Mouse (Mus musculus): Measurements from ENCODE around the gene Olfr675. TPM values are rescaled to one million over a fixed set of nuclear protein-coding genes. Genes with fewer than 3 reads are reported as not detected.

The Olfr675 gene
- polyA plus RNA-seq, 1 experiment from 2014 or later = not detected

Other genes starting within 250 kb of the Olfr675 start
- not detected in 2 replicates for gene Usp17lb, start 185.9 kb downstream of the Olfr675 start, polyA plus RNA-seq (2014; fragmentation: Nextera tagmentation; extraction: Ambion mirVana)
- gene Usp17la, start 171.5 kb downstream of the Olfr675 start, polyA plus RNA-seq (2014; fragmentation: Nextera tagmentation; extraction: Ambion mirVana) = not detected in 2 replicates
- gene Olfr665, start 150.4 kb downstream of the Olfr675 start, polyA plus RNA-seq (2014; fragmentation: Nextera tagmentation; extraction: Ambion mirVana) = not detected in 2 replicates
- not detected in 2 replicates for gene Olfr666, start 132.5 kb downstream of the Olfr675 start, polyA plus RNA-seq (2014; fragmentation: Nextera tagmentation; extraction: Ambion mirVana)
- not detected in 2 replicates for gene Olfr667, start 107.0 kb downstream of the Olfr675 start, polyA plus RNA-seq (2014; fragmentation: Nextera tagmentation; extraction: Ambion mirVana)
- gene Olfr668, start 100.4 kb downstream of the Olfr675 start, polyA plus RNA-seq (2014; fragmentation: Nextera tagmentation; extraction: Ambion mirVana) = not detected in 2 replicates
- gene Olfr669, start 94.2 kb downstream of the Olfr675 start, polyA plus RNA-seq (2014; fragmentation: Nextera tagmentation; extraction: Ambion mirVana) = not detected in 2 replicates
- not detected in 2 replicates for gene Olfr670, start 65.8 kb downstream of the Olfr675 start, polyA plus RNA-seq (2014; fragmentation: Nextera tagmentation; extraction: Ambion mirVana)
- not detected in 2 replicates for gene Olfr671, start 49.3 kb downstream of the Olfr675 start, polyA plus RNA-seq (2014; fragmentation: Nextera tagmentation; extraction: Ambion mirVana)
- not detected in 2 replicates for gene Olfr672, start 26.4 kb downstream of the Olfr675 start, polyA plus RNA-seq (2014; fragmentation: Nextera tagmentation; extraction: Ambion mirVana)
- gene Olfr676, start 4.2 kb upstream of the Olfr675 start, polyA plus RNA-seq (2014; fragmentation: Nextera tagmentation; extraction: Ambion mirVana) = not detected in 2 replicates
- not detected in 2 replicates for gene Olfr677, start 22.9 kb upstream of the Olfr675 start, polyA plus RNA-seq (2014; fragmentation: Nextera tagmentation; extraction: Ambion mirVana)
- not detected in 2 replicates for gene Olfr678, start 36.0 kb upstream of the Olfr675 start, polyA plus RNA-seq (2014; fragmentation: Nextera tagmentation; extraction: Ambion mirVana)
- gene Olfr679, start 52.7 kb upstream of the Olfr675 start, polyA plus RNA-seq (2014; fragmentation: Nextera tagmentation; extraction: Ambion mirVana) = not detected in 2 replicates
- gene Olfr680-ps1, start 64.4 kb upstream of the Olfr675 start, polyA plus RNA-seq (2014; fragmentation: Nextera tagmentation; extraction: Ambion mirVana) = not detected in 2 replicates
- not detected in 2 replicates for gene Olfr681, start 88.4 kb upstream of the Olfr675 start, polyA plus RNA-seq (2014; fragmentation: Nextera tagmentation; extraction: Ambion mirVana)
- gene Olfr683, start 118.6 kb upstream of the Olfr675 start, polyA plus RNA-seq (2014; fragmentation: Nextera tagmentation; extraction: Ambion mirVana) = not detected in 2 replicates
- not detected in 2 replicates for gene Olfr684, start 135.2 kb upstream of the Olfr675 start, polyA plus RNA-seq (2014; fragmentation: Nextera tagmentation; extraction: Ambion mirVana)
- not detected in 2 replicates for gene Olfr685, start 157.6 kb upstream of the Olfr675 start, polyA plus RNA-seq (2014; fragmentation: Nextera tagmentation; extraction: Ambion mirVana)
- not detected in 2 replicates for gene Olfr686, start 179.0 kb upstream of the Olfr675 start, polyA plus RNA-seq (2014; fragmentation: Nextera tagmentation; extraction: Ambion mirVana)

Measured in stomach, embryonic 14.5 days (tissue).